Mouse (Mus musculus) cerebellum, adult 2 months (tissue): Measurements from ENCODE around the gene Elk3. TPM values are rescaled to one million over a fixed set of nuclear protein-coding genes. Genes with fewer than 3 reads are reported as not detected.

Experiments used
- DNase-seq, 2 experiments: peaks; one replicate each; pipeline ENCODE4 v3.0.0; 2021
- H3K27ac ChIP-seq: fragments of 200-500 bp; 2 replicates; pipeline ENCODE4 v1.5.1; 2012; ENCODE audit warnings: low read length, control low read depth, inconsistent platforms; ENCODE audit not compliant: insufficient read depth
- H3K27me3 ChIP-seq: fragments of 200-500 bp; 2 replicates; pipeline ENCODE4 v1.6.1; 2012; ENCODE audit warnings: inconsistent platforms, mild to moderate bottlenecking, low read length, moderate library complexity; ENCODE audit not compliant: control insufficient read depth, insufficient read depth
- H3K4me1 ChIP-seq: fragments of 200-500 bp; 2 replicates; pipeline ENCODE4 v1.6.1; 2011; ENCODE audit warnings: low read length; ENCODE audit not compliant: control insufficient read depth, insufficient read depth
- H3K4me3 ChIP-seq: fragments of 200-500 bp; replicated peaks from 2 replicates; pipeline ENCODE3; 2011; ENCODE audit warnings: mild to moderate bottlenecking, low read depth, low read length, control low read depth; ENCODE audit not compliant: insufficient read depth
- CTCF ChIP-seq: fragments of 200-500 bp; IDR thresholded peaks from 2 replicates; pipeline ENCODE4 v1.5.1; 2011; ENCODE audit warnings: low read depth, mild to moderate bottlenecking, control low read depth, low read length, moderate library complexity, borderline replicate concordance; ENCODE audit not compliant: insufficient read depth
- POLR2A ChIP-seq: fragments of 200-500 bp; IDR thresholded peaks from 2 replicates; pipeline ENCODE4 v1.6.1; 2011; ENCODE audit warnings: low read length, control low read depth, borderline replicate concordance; ENCODE audit not compliant: insufficient read depth
- WGBS: fragments of 180-500 bp; shearing (Covaris S2); methylation state at CpG from one replicate; pipeline ENCODE4 v1.1.7; 2018; 5-methylcytosine and 5-hydroxymethylcytosine counted together
- polyA plus RNA-seq: library from polyadenylated mRNA; depleted of rRNA; stranded (reverse); fragments of >200 nt; gene quantifications from 2 replicates; pipeline ENCODE4 v1.2.3, GENCODE M21; 2012

Elk3 gene
- polyA plus RNA-seq, 1 experiment, result 5.9 TPM

DNA sequence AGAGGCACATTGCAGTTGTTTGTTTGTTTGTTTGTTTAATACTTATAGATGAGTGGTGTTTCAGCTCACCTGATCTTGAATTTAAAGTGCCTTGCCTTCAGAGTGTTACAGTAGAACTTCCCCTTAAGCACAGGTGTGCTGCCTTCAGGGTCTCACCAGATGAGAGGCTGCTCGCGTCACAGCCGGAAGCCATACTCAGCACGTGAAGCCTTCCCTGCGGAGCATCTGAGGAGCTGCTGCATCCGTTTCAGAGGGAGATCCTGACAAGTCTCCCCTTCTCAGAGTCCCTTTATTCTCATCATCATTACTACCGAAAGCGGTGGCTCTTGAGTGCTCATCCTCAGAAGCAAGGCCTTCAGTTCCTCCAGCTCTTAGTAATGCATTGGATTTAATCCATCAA, 62.5 kb downstream of the Elk3 start:
- no peak overlapping the region for H3K27ac ChIP-seq
- no peak overlapping the region for H3K4me3 ChIP-seq
- no peak for DNase-seq
- TF ChIP-seq POLR2A (no peak), CTCF (no peak)
- no peaks in the 10 kb centered on the region for H3K27me3 ChIP-seq
- WGBS, result 76% methylated on average over 8 of the region's 8 CpGs
- peaks cover 13% of the 10 kb centered on the region for H3K4me1 ChIP-seq

DNA sequence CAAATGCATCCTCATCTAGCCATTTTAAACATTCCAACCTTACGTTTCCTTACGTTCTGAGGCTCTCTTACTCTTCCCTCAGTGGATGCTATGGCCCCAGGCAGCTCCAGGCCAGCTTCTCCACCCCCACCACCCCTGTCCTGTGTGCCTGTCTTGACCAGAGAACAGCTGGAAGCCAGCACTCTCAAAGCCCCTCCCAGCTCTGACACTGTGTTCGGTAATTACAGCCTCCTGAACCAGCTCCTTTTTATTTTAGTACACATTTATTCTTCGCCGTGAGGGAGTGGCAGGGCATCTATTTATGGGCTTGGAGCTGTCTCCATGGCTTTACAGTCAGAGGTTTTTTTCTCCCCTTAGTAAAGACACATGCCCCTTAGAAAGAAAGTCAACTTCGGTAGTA, 63.0 kb downstream of the Elk3 start:
- peak in 1 of 2 experiments; percentile 7 for DNase-seq
- TF ChIP-seq CTCF, result no peak
- no peak for TF ChIP-seq POLR2A
- H3K4me1 ChIP-seq, result peaks cover 9% of the 10 kb centered on the region
- H3K27me3 ChIP-seq, result no peaks in the 10 kb centered on the region
- WGBS, result 70% methylated on average over 6 of the region's 6 CpGs
- H3K27ac ChIP-seq, result no peak overlapping the region
- H3K4me3 ChIP-seq, result no peak overlapping the region

DNA sequence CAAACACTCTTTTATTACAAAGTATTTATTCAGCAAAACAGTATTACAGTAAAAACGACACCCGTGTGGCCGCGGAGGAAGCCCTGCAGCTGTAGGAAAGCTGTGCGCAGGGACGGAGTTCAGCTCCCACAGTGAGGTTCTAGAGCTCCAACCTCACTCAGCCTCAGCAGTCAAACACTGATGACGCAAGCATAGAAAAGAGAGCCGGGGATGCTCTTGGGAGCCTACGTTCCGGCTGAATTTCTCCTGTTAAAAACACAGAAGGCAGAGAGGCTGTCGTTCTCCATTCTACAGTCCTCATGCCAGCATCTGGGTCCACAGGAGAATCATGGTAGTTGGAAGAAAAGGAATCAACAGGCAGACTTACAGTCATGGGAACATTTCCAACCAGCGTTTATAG, 63.5 kb downstream of the Elk3 start:
- DNase-seq, result peak in 1 of 2 experiments; percentile 9
- H3K27ac ChIP-seq, result no peak overlapping the region
- H3K4me3 ChIP-seq, result no peak overlapping the region
- 87% methylated on average over 12 of the region's 12 CpGs for WGBS
- TF ChIP-seq POLR2A, result no peak
- TF ChIP-seq CTCF, result no peak
- H3K27me3 ChIP-seq, result no peaks in the 10 kb centered on the region
- H3K4me1 ChIP-seq, result peaks cover 9% of the 10 kb centered on the region

DNA sequence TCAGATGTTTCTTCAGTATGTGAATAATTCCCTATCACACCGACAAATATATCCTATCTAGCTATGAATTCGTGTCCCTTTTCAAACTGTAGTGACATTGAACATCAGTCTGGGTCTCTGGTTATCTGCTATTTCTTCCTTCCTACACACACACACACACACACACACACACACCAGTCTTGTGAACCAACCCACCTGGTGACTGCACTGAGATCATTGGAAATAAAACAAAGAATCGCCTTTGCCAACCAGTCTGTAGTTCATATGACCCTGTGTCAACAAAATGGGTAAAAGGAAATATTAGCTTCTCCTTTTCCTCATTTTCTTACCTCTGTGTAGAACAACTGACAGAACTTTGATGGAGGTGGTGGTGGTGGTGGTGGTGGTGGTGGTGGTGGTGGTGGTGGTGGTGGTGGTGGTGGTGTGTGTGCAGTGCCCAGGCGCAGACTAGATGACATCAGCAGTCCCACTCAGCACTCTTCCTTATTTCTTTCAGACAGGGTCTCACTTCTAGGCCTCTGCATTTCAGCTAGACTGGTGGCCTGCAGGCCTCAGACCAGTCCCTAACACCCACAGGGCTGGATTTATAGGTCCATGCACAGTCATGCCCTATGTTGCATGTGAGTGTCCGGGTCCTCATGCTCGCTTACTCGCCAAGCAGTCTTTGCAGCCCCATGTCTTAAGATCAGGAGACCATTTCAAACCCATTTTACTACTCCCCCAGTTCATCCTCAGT, 64.6 kb downstream of the Elk3 start:
- Histone ChIP-seq H3K27ac (no peak overlapping the region), H3K4me3 (no peak overlapping the region), H3K27me3 (no peaks in the 10 kb centered on the region), H3K4me1 (peaks cover 3% of the 10 kb centered on the region)
- TF ChIP-seq POLR2A, result no peak
- no peak for TF ChIP-seq CTCF
- WGBS, result 97% methylated on average over 7 of the region's 7 CpGs
- DNase-seq, result no peak

DNA sequence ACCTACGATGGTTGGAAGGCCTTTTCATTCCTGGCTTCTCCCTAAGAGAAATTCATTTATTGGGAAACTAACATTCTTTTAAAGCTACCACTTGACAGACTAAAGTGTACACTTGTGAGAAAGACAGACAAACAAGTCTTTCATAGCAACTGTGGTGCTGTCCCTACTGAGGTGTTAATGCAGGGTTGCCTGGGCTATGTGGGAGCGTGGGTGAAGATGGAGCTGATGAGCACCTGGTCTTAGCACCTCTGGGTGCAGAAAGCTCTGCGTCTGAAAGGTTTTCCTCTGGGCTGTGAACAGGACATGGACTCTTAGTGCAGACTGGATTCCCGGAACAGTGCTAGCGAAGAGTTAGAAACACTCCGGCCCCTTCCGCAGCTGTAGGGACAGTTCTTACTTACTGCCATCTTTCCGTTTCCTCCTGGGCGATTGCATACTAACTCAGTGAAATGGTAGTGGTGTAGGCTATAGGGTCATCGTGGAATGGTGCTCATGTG, 66.7 kb downstream of the Elk3 start:
- no peaks in the 10 kb centered on the region for H3K27me3 ChIP-seq
- TF ChIP-seq CTCF (no peak), POLR2A (no peak)
- WGBS, result 89% methylated on average over 10 of the region's 10 CpGs
- DNase-seq, result no peak
- no peak overlapping the region for H3K4me3 ChIP-seq
- no peak overlapping the region for H3K27ac ChIP-seq
- no peaks in the 10 kb centered on the region; the same call in 1 of the 2 replicates for H3K4me1 ChIP-seq

DNA sequence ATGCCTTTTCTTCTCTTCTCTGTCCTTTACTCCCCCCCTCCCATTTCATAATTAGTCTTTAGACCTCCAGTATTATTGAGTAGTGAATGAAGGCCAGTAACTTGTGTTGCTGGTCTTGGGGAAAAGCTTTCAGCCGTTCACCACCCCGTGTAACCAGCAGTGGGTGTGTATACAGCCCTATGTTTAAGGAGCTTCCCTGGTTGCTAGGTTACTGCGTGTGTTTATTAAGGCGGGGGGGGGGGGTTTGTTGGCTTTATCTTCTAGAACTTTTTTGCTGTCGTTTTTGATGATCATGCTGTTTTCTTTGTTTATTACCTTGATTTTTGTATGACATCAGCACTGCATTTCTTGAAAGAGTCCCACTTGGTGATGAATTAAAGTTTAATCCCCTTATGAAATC, 68.1 kb downstream of the Elk3 start:
- whole genome bisulfite sequencing, result 29% methylated on average over 5 of the region's 5 CpGs

DNA sequence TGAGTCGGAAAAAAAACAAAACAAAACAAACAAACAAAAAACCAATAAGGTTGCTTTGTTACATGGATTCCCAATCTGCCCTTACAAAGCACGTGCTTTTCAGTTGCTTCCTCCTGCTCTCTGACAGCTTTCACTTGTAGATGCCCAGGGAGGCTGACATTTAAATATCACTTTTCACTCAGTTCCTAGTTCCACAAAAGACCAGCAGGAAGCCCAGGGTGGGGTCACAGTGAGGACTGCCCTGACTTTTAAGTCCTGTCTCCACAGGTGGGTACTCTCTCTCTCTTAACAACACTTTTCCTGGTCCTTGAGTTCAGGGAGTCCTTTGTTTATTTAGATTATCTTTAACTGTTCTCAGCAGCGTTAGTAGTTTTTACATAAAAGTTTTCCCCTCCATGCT, 68.7 kb downstream of the Elk3 start:
- H3K27me3 ChIP-seq, result no peaks in the 10 kb centered on the region
- no peak for TF ChIP-seq POLR2A
- TF ChIP-seq CTCF, result no peak
- no peak overlapping the region; the same call in 1 of the 2 replicates for H3K27ac ChIP-seq
- H3K4me3 ChIP-seq, result no peak overlapping the region
- no peak for DNase-seq
- H3K4me1 ChIP-seq, result no peaks in the 10 kb centered on the region; the same call in 1 of the 2 replicates
- WGBS, result 43% methylated on average over 3 of the region's 3 CpGs

More for the DNA sequence above, 68.1 kb downstream of the Elk3 start:
- Histone ChIP-seq H3K4me3 (no peak overlapping the region), H3K4me1 (no peaks in the 10 kb centered on the region; the same call in 1 of the 2 replicates), H3K27ac (no peak overlapping the region), H3K27me3 (no peaks in the 10 kb centered on the region)
- TF ChIP-seq CTCF (no peak), POLR2A (no peak)
- DNase-seq, result no peak

DNA sequence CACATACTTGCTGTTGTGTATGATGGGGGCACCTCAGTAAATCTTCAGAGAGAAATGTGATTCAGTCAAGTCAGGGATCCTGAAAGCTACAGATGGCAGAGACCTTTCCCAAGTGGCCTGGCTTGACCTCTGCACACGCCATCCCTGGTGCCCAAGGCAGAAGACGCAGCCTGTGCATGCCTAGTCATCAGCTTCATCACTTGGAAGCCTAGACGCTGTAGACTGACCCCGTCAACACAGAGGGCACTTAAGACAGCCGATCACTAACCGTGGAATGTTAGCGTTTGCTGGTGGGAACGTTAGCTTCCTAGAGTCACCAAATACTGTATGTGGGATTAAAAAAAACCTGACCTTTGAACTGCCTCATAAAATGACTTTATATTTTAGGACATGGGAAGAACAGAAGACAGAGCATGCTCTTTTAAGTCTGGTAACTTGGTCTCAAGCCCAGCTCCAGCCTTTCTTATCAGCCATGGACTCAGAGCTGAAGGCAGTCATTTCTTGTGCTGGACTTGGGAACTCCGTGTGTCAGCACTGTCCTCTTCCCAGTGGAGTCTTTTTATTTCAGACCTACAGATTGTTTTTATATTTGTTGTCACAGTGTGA, 71.6 kb downstream of the Elk3 start:
- TF ChIP-seq POLR2A (no peak), CTCF (no peak)
- DNase-seq, result no peak
- Histone ChIP-seq H3K4me3 (no peak overlapping the region), H3K27ac (no peak overlapping the region), H3K4me1 (no peaks in the 10 kb centered on the region), H3K27me3 (no peaks in the 10 kb centered on the region)
- 76% methylated on average over 9 of the region's 9 CpGs for WGBS
